Mouse (Mus musculus) adrenal gland, postnatal 0 days (tissue): Measurements from ENCODE around the gene Gm20388. TPM values are rescaled to one million over a fixed set of nuclear protein-coding genes. Genes with fewer than 3 reads are reported as not detected.

Experiments used
- polyA plus RNA-seq: library from polyadenylated mRNA; unstranded; fragments of >200 nt; fragmentation: Nextera tagmentation; extraction: Ambion mirVana; gene quantifications from 2 replicates; pipeline ENCODE4 v1.2.1, GENCODE M21; 2015

Gm20388 gene
- polyA plus RNA-seq, 1 experiment from 2014 or later, result not detected

GRCm38 (mm10) chr8:121107668-121108656, 1197.3 kb downstream of the Gm20388 start, which contains the start of gene Mthfsd:
Gene Mthfsd (minus strand): TSS chr8:121108392.

GRCm38 (mm10) chr8:121115948-121116347, 1205.3 kb downstream of the Gm20388 start, which contains the start of gene Foxc2:
Gene Foxc2 (plus strand): TSS chr8:121116171.

GRCm38 (mm10) chr8:121127756-121128375, 1217.2 kb downstream of the Gm20388 start, which contains the start of gene Foxl1:
Gene Foxl1 (plus strand): TSS chr8:121127940.

GRCm38 (mm10) chr8:121544276-121544785, 1633.7 kb downstream of the Gm20388 start, which contains the start of gene 1700018B08Rik:
Gene 1700018B08Rik (minus strand): TSS chr8:121544320.

GRCm38 (mm10) chr8:121578676-121579451, 1668.2 kb downstream of the Gm20388 start, which contains the start of gene Fbxo31:
Gene Fbxo31 (minus strand): TSS chr8:121578806.

GRCm38 (mm10) chr8:121590203-121591177, 1679.8 kb downstream of the Gm20388 start, which contains the start of gene Map1lc3b:
Gene Map1lc3b (plus strand): TSS chr8:121590361.

GRCm38 (mm10) chr8:121652774-121653323, 1742.2 kb downstream of the Gm20388 start, which contains the start of gene Zcchc14:
Gene Zcchc14 (minus strand): TSS chr8:121652901.

GRCm38 (mm10) chr8:121729323-121729722, 1818.7 kb downstream of the Gm20388 start, which contains the start of gene Jph3:
Gene Jph3 (plus strand): TSS chr8:121729623.

GRCm38 (mm10) chr8:121829048-121829776, 1918.6 kb downstream of the Gm20388 start, which contains the start of gene Klhdc4:
Gene Klhdc4 (minus strand): TSS chr8:121829569.

GRCm38 (mm10) chr8:121907587-121908248, 1997.1 kb downstream of the Gm20388 start, which contains the start of gene Slc7a5:
Gene Slc7a5 (minus strand): TSS chr8:121907694.

GRCm38 (mm10) chr8:121944831-121945230, 2034.2 kb downstream of the Gm20388 start, which contains the start of gene Car5a:
Gene Car5a (minus strand): TSS chr8:121944904.

GRCm38 (mm10) chr8:121949222-121949800, 2038.7 kb downstream of the Gm20388 start, which contains the start of gene Banp:
Gene Banp (plus strand): TSS chr8:121949750.

GRCm38 (mm10) chr8:122282035-122282358, 2371.4 kb downstream of the Gm20388 start, which contains the start of gene Zfpm1:
Gene Zfpm1 (plus strand): TSS chr8:122282141.

GRCm38 (mm10) chr8:122360696-122361416, 2450.2 kb downstream of the Gm20388 start, which contains the start of gene Trhr2:
Gene Trhr2 (minus strand): TSS chr8:122360746.

GRCm38 (mm10) chr8:122376365-122377231, 2466.0 kb downstream of the Gm20388 start, which contains the start of gene Zc3h18:
Gene Zc3h18 (plus strand): TSS chr8:122376609.

GRCm38 (mm10) chr8:122421376-122422070, 2510.9 kb downstream of the Gm20388 start, which contains the start of gene Il17c:
Gene Il17c (plus strand): TSS chr8:122422020.

